Mouse (Mus musculus): ENCODE results near the gene Rora.

GRCm38 (mm10) chr9:69301445-69301844, 647.9 kb downstream of the Rora start:
- no peak for TF ChIP-seq CTCF (IDR thresholded peaks at IDR 0.05; ENCODE audit: borderline replicate concordance, control insufficient read depth, extremely low read depth, insufficient read depth, low read length, poor library complexity)
- TF ChIP-seq POLR2A (IDR thresholded peaks at IDR 0.05; ENCODE audit: control insufficient read depth, extremely low read depth, insufficient read depth, low read length, poor library complexity), result no peak

All from thymus, adult 2 months (tissue).